Mouse (Mus musculus) neural tube, embryonic 14.5 days (tissue): ENCODE measurements around the gene Ntrk3. TPM values are rescaled to one million over a fixed set of nuclear protein-coding genes. Genes with fewer than 3 reads are reported as not detected.

Experiments used
- ATAC-seq: fragments of 200-750 bp; cut with Nextera tagmentation; 2 replicates; pipeline ENCODE4 v1.8.0; 2017; ENCODE audit warnings: low read depth, mild to moderate bottlenecking, moderate TSS enrichment, moderate library complexity
- H3K27ac ChIP-seq: fragments of 300-500 bp; sonication (generic); 2 replicates; pipeline ENCODE4 v1.5.1; 2014; ENCODE audit warnings: low read depth, mild to moderate bottlenecking, control low read depth, low read length, moderate library complexity, mixed read lengths
- H3K27me3 ChIP-seq: fragments of 300-500 bp; sonication (generic); 2 replicates; pipeline ENCODE4 v1.6.1; 2014; ENCODE audit warnings: low read length; ENCODE audit not compliant: control insufficient read depth, insufficient read depth
- H3K36me3 ChIP-seq: fragments of 300-500 bp; sonication (generic); 2 replicates; pipeline ENCODE4 v1.6.1; 2014; ENCODE audit warnings: low read length, mixed read lengths; ENCODE audit not compliant: control insufficient read depth, insufficient read depth
- H3K4me1 ChIP-seq: fragments of 300-500 bp; sonication (generic); 2 replicates; pipeline ENCODE4 v1.6.1; 2014; ENCODE audit warnings: low read length; ENCODE audit not compliant: control insufficient read depth, insufficient read depth
- H3K4me2 ChIP-seq: fragments of 300-500 bp; sonication (generic); 2 replicates; pipeline ENCODE4 v1.6.1; 2014; ENCODE audit warnings: mild to moderate bottlenecking, low read depth, low read length, control low read depth
- H3K4me3 ChIP-seq: fragments of 300-500 bp; sonication (generic); 2 replicates; pipeline ENCODE4 v1.5.1; 2014; ENCODE audit warnings: low read depth, low read length, control low read depth, mixed read lengths
- H3K9ac ChIP-seq: fragments of 300-500 bp; sonication (generic); replicated peaks from 2 replicates; pipeline ENCODE4 v1.6.1; 2014; ENCODE audit warnings: low read depth, mild to moderate bottlenecking, control low read depth, low read length, mixed read lengths
- H3K9me3 ChIP-seq: fragments of 300-500 bp; sonication (generic); 2 replicates; pipeline ENCODE4 v1.6.1; 2016; ENCODE audit warnings: low read length; ENCODE audit not compliant: control insufficient read depth
- WGBS: fragments of 180-500 bp; shearing (Covaris S2); extraction: QIAGEN DNeasy Blood & Tissue Kit; methylation state at CpG from one replicate; pipeline ENCODE4 v1.1.7; 2014; 5-methylcytosine and 5-hydroxymethylcytosine counted together
- polyA plus RNA-seq: library from polyadenylated mRNA; unstranded; fragments of >200 nt; fragmentation: Nextera tagmentation; extraction: Ambion mirVana; gene quantifications from 2 replicates; pipeline ENCODE4 v1.2.1, GENCODE M21; 2014

The Ntrk3 gene
- polyA plus RNA-seq, 1 experiment from 2014 or later = 38.6 TPM

GRCm38 (mm10) chr7:78443373-78444036 is 294.3 kb downstream of the Ntrk3 start:
- H3K9ac ChIP-seq = no peak overlapping the region
- H3K9me3 ChIP-seq = no peaks in the 10 kb centered on the region
- no peak for ATAC-seq
- WGBS = 85% methylated on average over 5 of the region's 5 CpGs
- H3K4me1 ChIP-seq = no peaks in the 10 kb centered on the region
- H3K27ac ChIP-seq = no peak overlapping the region
- H3K36me3 ChIP-seq = peaks cover 7% of the 10 kb centered on the region; the same call in 1 of the 2 replicates
- H3K4me3 ChIP-seq = no peak overlapping the region
- no peaks in the 10 kb centered on the region for H3K27me3 ChIP-seq
- H3K4me2 ChIP-seq = no peak overlapping the region

- Histone ChIP-seq H3K4me3 (no peak overlapping the region), H3K36me3 (peaks cover 7% of the 10 kb centered on the region; the same call in 1 of the 2 replicates), H3K9ac (no peak overlapping the region)
These were observed 296.1 kb downstream of the Ntrk3 start for GRCm38 (mm10) chr7:78441706-78442105.

GRCm38 (mm10) chr7:78440896-78441295 is 296.9 kb downstream of the Ntrk3 start:
- no peak for ATAC-seq
- Histone ChIP-seq H3K27ac (no peak overlapping the region), H3K4me2 (no peak overlapping the region), H3K9me3 (no peaks in the 10 kb centered on the region), H3K36me3 (peaks cover 7% of the 10 kb centered on the region; the same call in 1 of the 2 replicates), H3K27me3 (no peaks in the 10 kb centered on the region), H3K4me1 (no peaks in the 10 kb centered on the region), H3K4me3 (no peak overlapping the region), H3K9ac (no peak overlapping the region)
- 89% methylated on average over 3 of the region's 3 CpGs for WGBS

More at GRCm38 (mm10) chr7:78441706-78442105, 296.1 kb downstream of the Ntrk3 start:
- no peak for ATAC-seq
- H3K27ac ChIP-seq = no peak overlapping the region
- no peak overlapping the region for H3K4me2 ChIP-seq
- no peaks in the 10 kb centered on the region for H3K9me3 ChIP-seq
- no peaks in the 10 kb centered on the region for H3K27me3 ChIP-seq
- H3K4me1 ChIP-seq = no peaks in the 10 kb centered on the region

- Histone ChIP-seq H3K27me3 (no peaks in the 10 kb centered on the region), H3K4me1 (no peaks in the 10 kb centered on the region), H3K4me2 (no peak overlapping the region), H3K4me3 (no peak overlapping the region), H3K27ac (no peak overlapping the region), H3K36me3 (peaks cover 7% of the 10 kb centered on the region; the same call in 1 of the 2 replicates), H3K9me3 (no peaks in the 10 kb centered on the region), H3K9ac (no peak overlapping the region)
- ATAC-seq = no peak
- WGBS = 87% methylated on average over 6 of the region's 6 CpGs
These were observed 297.3 kb downstream of the Ntrk3 start for GRCm38 (mm10) chr7:78440476-78440875.

- no peak overlapping the region for H3K27ac ChIP-seq
- no peaks in the 10 kb centered on the region for H3K9me3 ChIP-seq
- no peaks in the 10 kb centered on the region for H3K4me1 ChIP-seq
- ATAC-seq = no peak
- no peaks in the 10 kb centered on the region for H3K27me3 ChIP-seq
- 76% methylated on average over 8 of the region's 9 CpGs for WGBS
- H3K36me3 ChIP-seq = peaks cover 4% of the 10 kb centered on the region; the same call in 1 of the 2 replicates
- H3K4me2 ChIP-seq = no peak overlapping the region
- no peak overlapping the region for H3K4me3 ChIP-seq
- no peak overlapping the region for H3K9ac ChIP-seq
These were observed 298.3 kb downstream of the Ntrk3 start for GRCm38 (mm10) chr7:78439361-78440120.

GRCm38 (mm10) chr7:78433617-78434144 is 304.1 kb downstream of the Ntrk3 start:
- Histone ChIP-seq H3K27ac (no peak overlapping the region), H3K4me1 (no peaks in the 10 kb centered on the region), H3K4me3 (no peak overlapping the region), H3K9ac (no peak overlapping the region), H3K9me3 (no peaks in the 10 kb centered on the region), H3K36me3 (no peaks in the 10 kb centered on the region), H3K4me2 (no peak overlapping the region), H3K27me3 (no peaks in the 10 kb centered on the region)
- ATAC-seq = no peak
- WGBS = 71% methylated on average over 5 of the region's 5 CpGs

GRCm38 (mm10) chr7:78431611-78432010 is 306.2 kb downstream of the Ntrk3 start:
- no peaks in the 10 kb centered on the region for H3K27me3 ChIP-seq
- H3K4me2 ChIP-seq = no peak overlapping the region
- H3K27ac ChIP-seq = no peak overlapping the region
- no peak for ATAC-seq
- H3K9ac ChIP-seq = no peak overlapping the region
- H3K4me3 ChIP-seq = no peak overlapping the region
- WGBS = 90% methylated on average over 4 of the region's 4 CpGs
- no peaks in the 10 kb centered on the region for H3K4me1 ChIP-seq
- H3K36me3 ChIP-seq = no peaks in the 10 kb centered on the region
- H3K9me3 ChIP-seq = no peaks in the 10 kb centered on the region

- Histone ChIP-seq H3K4me3 (no peak overlapping the region), H3K27me3 (no peaks in the 10 kb centered on the region), H3K9me3 (no peaks in the 10 kb centered on the region), H3K4me2 (no peak overlapping the region), H3K27ac (no peak overlapping the region), H3K36me3 (no peaks in the 10 kb centered on the region), H3K9ac (no peak overlapping the region), H3K4me1 (no peaks in the 10 kb centered on the region)
- WGBS = 91% methylated on average over 2 of the region's 2 CpGs
- no peak for ATAC-seq
These were observed 325.6 kb downstream of the Ntrk3 start for GRCm38 (mm10) chr7:78412172-78412571.

GRCm38 (mm10) chr7:78409970-78410369 is 327.8 kb downstream of the Ntrk3 start:
- Histone ChIP-seq H3K4me3 (no peak overlapping the region), H3K27ac (no peak overlapping the region), H3K4me1 (no peaks in the 10 kb centered on the region), H3K27me3 (no peaks in the 10 kb centered on the region), H3K36me3 (no peaks in the 10 kb centered on the region), H3K4me2 (no peak overlapping the region), H3K9me3 (no peaks in the 10 kb centered on the region), H3K9ac (no peak overlapping the region)
- ATAC-seq = no peak
- 89% methylated on average over 5 of the region's 5 CpGs for WGBS
